Mouse (Mus musculus) CD8-positive naive resting alpha-beta T cell, adult 2 months (primary cell): ENCODE results near the gene Bcl2l1.

Experiments used
- DNase-seq, 2 experiments: peaks; one replicate each; pipeline ENCODE4 v3.0.0; 2022; ENCODE audit warnings: low read depth in 2 of 2, low spot score in 2 of 2

The Bcl2l1 gene

DNA sequence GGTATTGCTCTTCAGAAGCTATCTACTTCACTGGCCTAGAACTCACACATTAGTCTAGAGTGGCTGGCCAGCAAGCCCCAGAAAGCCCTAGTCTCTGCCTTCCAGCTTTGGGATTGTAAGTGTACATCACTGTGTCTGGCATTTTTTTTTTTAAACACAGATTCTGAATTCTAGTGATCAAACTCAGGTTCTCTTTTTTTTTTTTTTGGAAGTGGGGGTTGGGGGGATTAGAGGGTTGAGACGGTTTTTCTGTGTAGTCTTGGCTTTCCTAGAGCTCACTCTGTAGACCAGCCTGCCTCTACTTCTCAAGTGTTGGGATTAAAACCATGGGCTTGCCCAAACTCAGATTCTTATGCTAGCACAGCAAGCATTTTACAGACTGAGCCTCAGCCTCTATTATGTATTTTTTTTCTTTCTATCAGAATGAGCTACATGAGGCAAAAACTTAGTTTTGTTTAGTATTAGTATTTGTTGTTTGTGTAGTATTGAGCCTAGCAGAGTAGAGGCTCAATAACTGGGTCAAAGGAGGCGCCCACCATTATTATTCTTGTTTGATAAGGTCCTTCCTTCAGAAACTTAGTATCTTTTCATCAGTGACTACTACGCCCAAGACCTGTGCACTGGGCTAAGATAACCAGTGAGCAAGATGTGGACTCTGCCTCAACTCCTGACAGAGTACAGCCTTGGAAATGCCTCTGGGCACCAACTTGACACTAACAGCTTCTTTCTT lies 6.9 kb downstream of the Bcl2l1 start:
- DNase-seq = no peak

DNA sequence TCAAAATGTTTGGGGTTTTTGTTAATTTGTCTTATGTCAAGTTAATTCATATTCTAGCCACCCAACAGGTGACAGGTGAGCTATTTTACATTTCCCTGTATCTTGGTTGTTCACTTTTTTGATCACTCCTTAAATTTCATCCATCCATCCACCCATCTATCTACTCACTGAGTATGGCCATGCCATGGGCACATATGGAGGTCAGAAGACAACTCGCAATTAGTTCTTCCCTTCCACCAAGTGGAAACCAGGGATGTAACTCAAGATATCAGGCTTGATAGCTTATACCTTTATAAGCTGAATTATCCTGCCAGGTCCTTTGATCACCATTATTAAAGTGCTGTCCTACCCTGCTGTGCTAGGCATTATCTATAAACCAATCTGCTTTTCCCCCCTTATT lies 7.8 kb downstream of the Bcl2l1 start:
- DNase-seq = no peak

DNA sequence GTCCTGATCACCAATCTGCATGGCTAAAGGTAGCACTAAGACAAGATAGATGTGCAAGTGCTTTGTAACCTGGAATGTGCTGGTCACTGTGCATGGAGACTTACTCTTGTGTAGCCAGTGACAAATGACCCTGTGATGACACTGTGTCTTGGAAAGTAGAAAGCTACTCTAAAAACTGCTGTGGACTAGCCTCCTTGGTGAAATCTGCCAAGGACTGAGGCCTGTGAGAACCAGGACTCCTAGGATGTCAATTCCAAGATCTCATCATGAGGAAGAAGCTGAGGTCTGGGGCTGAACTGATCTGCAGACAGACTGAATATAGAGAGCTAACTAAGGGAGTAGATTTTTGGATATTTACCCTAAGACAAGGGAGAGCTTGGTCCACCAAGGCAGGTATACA lies 10.0 kb downstream of the Bcl2l1 start:
- DNase-seq = no peak

DNA sequence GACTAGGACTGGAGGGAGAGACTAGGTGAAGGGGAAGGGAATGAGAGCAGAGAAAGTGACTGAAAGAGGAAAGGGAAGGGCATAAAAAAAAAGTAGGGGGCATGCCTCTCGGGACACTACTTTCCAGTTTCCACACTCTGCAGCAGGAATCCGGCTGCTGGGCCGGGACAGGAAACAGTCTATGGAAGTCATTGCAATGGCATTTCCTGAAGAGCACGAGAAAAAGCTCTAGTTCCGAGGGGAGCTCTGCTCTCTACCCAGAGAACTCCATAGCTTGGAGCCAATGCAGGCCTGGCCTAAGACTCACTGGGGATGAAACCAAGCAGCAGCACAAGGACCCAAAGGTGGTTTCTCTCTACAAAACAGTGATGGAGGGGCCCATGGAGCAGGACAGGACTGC lies 10.5 kb downstream of the Bcl2l1 start:
- DNase-seq = no peak

DNA sequence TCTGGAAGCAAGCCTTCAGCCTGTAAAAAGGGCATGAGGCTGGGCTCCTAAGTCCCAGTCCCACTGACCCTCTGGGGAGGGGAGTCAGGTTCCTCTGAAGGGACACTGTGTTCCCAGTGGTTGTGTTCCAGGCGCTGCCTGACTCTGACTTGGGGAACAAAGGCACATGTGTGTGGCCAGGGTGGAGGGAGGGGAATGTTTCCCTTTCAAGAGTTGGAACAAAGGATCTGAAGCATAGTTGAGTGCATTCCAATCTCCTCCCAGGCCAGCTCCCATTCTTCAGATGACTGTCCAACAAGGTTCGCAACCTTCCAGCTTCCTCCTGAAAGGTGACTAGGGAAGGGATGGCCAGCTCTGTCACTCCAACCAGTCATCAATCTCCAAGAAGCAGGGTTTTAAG lies 11.2 kb downstream of the Bcl2l1 start:
- DNase-seq = no peak

DNA sequence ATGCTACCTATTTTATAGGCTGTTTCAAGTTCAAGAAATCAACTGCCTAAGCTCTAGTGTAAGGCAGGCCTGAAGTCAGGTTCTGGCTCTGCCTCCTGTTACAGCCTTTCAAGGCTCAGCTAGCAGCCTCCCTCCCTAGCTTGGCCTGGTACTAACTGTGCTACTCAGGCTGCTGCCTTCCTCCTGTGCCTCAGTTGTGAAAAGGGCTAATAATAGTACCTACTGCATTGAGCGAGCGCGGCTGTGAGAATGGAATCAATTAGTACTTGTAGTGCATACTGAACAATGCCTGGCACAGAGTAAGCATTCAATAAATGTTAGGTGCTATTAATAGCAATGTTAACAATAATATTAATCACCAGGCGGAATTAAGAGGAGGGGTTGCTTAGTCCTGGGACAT lies 11.6 kb downstream of the Bcl2l1 start:
- no peak for DNase-seq

DNA sequence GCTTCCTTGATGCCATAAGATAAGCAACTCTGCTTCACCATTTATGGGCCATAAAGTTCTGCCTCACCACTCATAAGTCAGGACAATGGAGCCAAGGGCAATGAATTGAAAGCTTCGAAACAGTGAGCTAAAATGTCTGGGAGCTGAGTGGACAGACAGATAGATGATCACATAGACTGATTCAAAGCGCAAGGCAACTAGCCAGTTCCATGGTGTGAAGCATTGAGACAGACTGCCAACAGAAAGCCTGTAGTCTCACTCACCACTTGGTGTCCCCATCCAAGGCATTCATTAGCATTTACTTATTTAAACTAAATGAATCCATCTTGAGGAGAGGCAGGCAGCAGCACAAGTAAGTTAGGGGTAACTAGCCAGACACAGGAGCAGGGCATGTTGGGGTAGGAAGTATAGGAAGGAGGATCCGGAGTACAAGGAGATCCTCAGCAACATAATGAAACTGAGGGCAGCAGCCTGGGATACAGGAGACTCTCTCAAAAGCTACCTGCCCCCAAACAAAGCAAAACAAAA lies 12.4 kb downstream of the Bcl2l1 start:
- no peak for DNase-seq

DNA sequence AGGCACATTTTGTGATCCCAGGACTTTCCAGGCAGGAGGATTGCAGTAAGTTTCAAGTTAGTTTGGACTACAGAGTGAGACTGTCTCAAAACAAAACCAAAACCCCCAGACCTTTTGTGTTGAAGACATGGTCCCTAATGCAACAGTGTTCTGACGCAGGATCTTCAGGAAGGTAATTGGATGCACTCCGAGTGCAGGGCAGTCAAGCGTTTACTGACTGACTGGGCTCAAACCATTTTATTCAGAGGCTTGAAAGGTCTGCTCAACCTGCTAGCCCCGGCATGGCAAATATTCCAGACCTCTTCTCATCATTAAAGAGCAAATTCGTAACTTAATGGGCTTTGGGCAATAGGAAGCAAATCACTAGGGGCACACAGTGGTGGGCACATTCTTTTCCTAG lies 12.8 kb downstream of the Bcl2l1 start:
- no peak for DNase-seq

DNA sequence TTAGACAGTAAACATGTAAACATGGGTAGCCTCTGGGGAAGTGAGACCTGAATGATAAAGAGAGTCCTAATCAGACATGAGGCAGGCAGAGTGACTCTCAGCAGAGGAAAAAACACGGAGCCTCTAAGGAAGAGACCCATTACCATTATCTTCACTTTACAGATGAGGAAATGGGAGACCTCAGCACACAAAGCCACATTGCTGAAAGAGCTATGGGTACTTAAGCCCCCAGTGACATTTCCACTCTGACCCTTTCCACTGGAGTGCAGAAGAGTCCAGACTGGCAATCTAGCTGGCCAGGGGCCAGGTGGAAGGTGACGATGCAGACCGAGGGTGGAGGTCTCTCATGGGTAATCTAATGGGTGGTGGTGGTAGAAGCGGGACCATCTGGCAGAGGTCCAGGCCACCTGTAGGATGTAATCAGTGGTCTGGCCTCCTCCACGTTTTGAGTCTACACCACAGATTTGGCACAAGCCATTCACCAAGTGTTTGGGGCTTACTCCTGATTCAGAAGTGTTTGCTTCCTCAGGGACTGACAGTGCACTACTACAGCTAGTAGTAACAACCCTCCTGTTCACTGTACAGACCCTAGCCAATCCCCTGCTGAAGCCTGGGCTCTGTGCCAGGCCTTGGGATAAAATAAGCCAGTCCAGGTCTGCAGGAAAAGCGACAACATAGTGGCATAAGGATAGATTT lies 13.8 kb downstream of the Bcl2l1 start:
- no peak for DNase-seq

DNA sequence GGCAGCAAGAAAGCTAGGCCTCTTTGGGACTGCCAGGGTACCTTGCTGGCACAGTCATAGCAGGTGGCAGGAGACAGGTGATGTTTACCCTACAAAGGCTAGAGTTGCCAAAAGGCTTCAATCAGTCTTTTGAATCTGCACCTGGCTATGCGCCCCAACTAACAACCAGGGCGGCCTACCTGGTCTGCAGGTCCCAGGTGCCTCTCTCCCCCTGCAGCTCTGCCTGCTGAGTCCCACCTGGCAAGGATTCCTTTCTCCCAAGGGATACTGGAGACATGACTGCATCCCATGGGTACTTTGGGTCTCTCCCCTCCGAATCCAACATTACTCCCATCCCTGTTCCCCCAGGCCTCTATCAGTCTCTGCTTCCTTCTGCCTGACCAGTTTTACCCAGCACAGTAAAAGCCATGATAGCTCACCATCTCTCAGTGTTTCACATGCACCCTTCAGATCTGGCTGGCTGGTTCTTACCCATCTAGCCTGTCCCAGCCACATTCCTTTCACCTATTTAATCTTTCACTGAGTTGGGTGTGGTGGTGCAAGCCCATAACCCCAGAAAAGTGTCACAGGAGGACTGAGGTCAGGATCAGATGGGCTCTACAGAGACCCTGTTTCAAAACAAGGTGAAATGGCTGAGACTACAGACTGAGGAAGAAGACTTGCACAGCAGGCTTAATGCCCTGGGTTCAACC lies 14.7 kb downstream of the Bcl2l1 start:
- no peak for DNase-seq

DNA sequence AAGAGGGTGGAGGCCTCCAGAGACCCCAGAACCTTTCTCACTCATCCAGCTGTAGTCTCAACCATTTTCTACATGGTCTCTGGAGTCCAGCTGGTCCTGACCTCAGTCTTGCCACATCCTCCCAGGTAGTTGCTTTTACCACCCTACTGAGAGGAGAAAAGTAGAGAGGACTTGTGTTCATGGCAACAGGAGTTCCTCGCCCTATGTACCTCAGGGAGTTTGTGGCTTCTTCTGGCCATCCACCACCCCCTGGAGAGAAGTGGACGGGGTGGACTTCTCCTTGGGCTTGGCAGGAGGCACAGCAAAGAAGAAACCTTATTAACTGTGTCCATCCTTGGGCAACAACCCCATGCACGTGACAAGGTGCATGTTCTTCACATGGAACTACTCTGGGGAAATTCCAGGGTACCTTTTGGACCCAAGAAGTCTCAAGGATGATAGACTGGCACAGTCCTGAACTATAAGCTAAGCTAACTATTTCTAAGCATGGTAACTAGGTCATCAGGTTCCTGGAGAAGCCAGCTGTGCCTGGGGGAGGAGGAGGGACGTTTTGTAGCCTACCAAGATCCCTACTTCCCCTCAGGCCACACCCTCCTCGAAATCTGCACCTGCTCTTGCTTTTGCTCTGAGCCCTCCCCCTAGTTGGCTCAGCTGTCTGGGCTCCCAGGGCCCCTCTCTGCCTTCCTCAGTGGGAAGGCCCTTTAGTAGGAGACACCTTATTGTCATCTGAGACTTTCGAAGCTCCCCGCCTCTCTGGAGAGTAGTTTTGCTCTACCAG lies 15.5 kb downstream of the Bcl2l1 start:
- no peak for DNase-seq

DNA sequence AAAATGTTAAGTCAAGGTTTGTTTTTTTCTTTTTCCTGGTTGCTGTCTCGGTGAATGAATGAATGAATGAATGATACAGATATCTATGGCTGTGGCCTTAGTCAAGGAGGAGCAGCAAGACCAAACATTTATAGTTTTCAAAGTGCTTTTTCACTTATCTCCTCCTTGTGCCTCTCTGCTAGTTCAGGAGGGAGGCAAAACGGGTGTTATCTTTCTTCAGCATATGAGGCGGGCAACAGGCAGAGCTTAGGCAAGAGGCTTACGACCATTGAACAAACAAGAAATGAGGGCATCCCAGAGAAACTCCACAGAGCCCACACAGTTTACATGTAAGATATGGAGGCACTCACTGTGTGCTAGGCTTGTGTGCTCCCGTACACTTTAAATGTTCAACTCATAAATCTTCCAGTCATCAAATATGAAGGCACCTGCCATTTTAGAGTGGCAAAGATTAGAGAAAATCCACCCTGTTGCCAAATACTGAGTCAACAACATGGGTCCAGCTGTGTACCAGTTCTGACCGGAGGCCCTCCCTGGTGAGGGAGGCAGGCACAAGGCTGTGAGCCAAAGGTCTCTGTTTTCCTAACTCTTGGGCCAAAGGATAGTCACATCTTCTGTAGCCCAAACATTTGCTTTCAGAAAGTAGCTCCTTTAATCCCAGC lies 17.2 kb downstream of the Bcl2l1 start:
- no peak for DNase-seq

DNA sequence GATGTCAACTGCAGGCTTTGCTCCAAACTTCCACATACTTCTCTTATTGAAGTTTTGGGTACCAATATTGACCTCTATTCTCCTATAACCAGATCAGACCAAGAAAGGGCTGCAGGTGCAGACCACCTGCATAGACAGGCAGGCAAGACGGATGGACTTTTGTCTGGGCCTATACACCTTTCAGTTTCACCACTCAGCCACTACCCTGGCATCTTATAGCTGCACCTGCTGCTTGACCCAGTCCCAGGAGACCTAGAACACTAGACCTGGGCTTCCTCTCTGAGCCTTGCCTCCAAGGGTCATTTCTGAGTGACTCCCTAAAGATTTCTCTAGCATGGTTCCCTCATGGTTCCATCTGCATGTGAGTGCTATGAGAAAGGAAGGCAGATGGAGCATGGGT lies 18.3 kb downstream of the Bcl2l1 start:
- no peak for DNase-seq

DNA sequence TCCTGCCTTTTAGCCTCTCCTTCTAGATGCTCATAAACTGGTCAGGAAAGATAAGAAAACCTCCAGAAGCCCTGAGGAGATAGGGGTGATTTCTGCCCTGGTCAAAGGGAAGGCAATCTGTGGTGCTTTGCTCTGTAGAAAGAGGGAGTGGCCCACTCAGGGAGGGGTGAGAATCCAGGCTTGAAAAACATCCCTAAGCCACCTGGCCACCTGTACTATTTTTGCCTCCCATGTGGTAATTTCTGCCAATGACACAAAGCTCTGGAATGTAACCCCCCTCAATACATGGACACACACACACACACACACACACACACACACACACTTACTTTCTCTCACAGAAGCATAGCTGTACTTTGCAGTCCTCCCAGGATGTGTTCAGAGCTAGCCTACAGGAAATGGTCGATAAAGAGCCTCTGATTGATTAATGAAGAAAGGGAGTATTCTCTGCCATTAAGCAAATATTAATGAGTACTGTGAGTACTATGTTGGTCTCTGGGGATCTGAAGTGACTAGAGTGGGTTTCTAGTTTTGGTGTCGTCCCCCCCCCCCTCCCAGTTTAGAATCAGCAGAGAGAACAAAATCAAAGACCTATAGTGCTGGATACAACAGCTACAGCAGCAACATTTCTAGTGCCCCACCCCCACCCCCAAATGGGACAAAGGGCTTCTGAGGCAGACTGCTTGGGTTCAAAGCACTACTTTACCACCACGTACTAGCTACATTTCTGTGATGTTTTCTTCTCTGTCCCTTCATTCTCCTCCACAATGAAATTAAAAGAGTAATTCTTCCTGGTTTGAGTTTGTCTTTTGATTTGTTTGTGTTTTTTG lies 20.0 kb downstream of the Bcl2l1 start:
- DNase-seq = no peak

DNA sequence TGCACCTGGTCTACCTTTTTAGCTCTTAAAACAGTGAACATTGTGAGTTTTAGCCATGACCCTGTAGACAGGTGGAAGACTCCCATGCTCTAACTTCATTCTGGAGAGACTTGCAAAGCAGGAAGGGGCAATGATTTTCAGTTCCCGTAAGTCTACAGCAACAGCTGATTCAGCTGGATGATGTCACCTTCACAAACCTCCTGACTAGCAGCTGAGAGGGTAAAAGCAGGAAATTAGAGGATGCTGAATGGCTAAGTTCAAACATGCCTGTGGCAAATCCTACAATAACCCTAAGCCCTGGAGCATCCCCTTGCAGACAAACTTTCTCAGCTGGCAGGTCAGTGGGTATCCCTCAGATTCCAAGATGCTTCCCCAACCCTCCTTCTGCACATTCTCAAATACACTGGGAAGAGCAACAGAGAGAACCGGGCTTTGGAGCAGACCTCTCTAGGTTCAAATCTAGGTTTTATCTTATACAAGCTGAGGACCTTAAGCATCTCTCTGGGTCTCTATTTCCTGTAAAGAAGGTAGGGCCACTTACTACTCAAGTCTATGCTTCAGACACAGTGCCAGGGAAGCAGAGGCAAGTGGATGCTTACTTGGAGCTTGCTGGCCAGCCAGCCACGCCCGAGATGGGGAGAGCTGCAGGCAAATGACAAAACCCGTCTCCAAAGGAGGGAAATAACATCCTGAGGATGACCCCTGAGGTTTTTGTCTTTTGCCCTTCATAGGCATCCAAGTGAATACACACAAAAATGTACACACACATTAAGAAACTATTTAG lies 21.2 kb downstream of the Bcl2l1 start:
- no peak for DNase-seq

DNA sequence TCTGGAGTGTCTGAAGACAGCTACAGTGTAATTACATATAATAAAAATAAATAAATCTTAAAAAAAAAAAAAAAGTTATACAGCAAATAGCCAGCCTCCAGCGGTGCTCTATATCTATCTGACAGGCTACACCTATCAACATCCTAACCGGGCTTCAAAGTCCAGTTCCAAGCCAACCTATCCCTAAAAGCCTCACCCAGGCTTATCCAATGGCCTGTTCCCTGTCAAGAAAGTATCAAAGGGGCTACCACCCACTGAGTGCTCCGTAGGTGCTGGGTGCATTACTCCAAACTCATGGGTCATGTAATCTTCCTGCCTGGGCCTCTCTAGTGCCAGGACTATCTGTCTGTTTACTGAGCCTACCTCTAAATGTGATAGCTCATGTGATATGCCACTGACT lies 23.4 kb downstream of the Bcl2l1 start:
- DNase-seq = no peak

DNA sequence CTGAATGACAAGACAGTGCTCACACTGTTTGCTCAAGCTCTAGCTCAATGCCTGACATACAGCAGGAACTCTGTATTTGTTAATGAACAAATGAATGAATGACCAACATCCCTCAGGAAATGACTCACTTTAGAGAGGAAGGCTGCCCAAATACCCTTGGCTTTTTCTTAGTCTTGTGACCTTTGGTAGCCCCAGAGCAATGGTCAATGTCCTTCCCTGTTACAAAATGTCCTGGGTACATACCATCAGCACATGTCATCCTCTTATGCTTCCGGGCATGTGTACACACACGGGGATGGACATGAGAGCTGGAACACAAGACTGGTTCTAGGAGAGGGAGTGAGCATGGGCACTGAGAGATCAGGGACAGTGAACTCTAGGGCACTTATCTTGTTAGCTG lies 25.5 kb downstream of the Bcl2l1 start:
- DNase-seq = no peak

DNA sequence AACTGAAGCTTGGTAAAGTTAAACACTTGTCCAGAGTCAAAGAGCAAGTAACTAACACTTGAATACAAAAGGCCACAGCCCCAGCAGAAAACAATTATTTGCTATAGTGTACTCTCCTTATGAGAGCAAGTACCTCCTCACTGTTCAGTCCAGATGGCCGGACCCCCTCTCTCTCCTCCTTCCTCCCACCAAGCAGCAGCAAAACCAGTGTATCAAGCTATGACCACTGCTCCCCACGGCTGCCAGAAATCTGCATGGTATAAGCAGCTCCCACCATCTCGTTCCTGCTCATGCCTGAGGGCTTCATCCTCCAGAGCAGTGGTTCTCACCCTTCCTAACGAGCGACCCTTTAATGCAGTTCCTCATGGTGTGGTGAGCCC lies 26.4 kb downstream of the Bcl2l1 start:
- no peak for DNase-seq

DNA sequence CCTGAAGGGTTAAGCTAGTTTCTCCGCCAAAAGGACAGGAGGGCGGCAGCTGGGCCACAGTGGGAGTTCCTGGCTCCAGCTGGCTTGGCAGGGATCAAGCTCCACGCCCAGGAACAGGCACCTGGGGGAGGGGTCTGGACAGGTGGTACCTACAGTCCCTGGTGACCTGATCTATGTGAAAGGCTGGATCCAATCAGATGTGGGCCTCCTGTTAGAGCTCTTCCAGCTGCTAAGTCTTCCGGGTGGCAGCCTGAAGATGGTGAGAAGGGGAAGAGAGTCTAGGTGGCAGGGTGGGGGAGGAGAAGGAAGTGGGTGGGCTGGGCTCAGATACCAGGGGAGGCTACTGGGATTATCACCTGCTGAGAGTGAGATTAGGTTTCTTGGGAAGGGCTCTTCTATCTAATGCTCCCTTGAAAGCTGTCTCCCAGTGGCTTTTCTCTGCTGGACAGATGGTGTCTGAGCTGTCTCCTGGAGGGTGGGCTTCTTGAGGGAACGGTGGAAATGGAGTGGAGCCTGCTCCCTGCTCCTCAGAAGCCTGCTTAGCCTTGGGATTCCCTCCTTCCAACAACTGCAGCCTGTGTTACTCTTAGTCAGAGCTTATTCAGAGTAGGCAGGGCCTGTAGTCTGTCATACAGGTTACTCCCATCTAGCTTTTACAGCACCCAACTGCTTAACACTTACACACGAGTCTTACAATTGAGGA lies 27.0 kb downstream of the Bcl2l1 start:
- no peak for DNase-seq
